Mouse (Mus musculus) fibroblast of lung, adult 2 months (primary cell): Measurements from ENCODE around the gene Hephl1.

ENCODE experiments used
- DNase-seq: peaks from one replicate; pipeline ENCODE4 v3.0.0-alpha.2; 2011; ENCODE audit warnings: low read depth

Gene Hephl1

GRCm38 (mm10) chr9:15017791-15018755 is 93.8 kb downstream of the Hephl1 start:
- no peak for DNase-seq

- DNase-seq = peak; percentile 39
Observed at GRCm38 (mm10) chr9:15015223-15015956, 96.5 kb downstream of the Hephl1 start.

DNA sequence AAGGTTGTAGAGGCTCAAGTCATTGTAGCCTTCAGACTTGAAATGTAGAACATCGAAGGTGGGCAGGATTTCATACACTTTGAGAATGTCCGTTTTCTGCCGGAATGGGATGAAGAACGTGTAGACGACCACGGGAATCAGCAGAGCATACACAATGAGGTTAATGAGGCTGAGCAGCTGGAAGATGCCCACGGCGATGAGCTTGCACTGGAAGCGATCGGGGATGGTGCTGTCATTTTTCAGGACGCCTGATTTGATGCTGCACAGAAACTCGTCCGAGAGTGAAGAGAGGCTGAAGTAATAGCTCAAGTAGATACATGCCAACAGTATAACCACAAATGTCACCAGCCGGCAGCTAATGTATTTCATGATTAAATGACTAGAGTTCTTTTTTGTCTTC is 104.3 kb downstream of the Hephl1 start:
- no peak for DNase-seq

DNA sequence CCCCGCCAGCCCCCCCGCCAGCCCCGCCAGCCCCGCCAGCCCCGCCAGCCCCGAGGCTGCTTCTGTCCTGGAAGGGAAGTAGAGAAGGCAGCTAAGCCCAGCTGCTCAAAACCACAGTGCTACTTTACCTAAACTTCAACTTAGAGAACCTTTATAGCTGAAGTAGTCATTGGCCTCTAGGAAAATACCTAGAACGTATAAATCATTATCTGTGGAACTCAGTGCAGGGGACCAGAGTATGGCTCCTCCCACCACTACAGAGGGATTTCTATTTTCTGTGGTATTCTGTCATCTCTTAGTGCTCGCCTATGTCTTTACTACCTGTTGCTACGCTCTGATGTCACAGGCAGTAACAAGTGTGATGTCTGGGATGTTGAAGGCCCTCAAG is 107.6 kb downstream of the Hephl1 start:
- no peak for DNase-seq

DNA sequence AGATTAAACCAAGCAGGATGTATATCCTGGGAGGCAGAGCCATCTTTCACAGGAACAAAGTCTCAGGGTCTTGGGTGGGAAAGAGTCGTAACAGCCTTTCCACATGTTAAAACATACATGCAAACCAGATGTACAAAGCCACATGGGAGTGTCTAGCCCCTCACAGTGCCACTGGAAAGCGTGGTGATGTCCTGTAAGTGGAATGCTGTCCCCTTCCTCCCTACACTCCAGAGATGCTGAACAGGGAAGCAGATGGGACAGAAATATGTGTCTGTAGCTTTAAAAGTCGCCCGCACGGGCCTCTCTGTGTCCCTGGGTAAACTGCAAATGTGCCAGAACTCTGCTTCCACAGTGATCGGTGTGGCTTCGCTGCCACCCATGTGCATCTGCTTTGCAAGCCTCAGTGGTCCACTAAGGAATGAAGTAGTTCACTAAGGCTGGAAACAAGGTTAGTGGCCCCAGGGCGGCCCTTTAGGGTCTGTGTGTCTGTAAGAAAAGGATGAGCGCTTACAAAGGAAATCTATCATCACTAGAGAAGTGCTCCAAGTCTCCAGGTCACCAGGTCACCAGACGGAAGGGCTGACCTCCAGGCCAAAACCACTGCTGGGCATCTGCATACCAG is 108.1 kb downstream of the Hephl1 start:
- DNase-seq = no peak

DNA sequence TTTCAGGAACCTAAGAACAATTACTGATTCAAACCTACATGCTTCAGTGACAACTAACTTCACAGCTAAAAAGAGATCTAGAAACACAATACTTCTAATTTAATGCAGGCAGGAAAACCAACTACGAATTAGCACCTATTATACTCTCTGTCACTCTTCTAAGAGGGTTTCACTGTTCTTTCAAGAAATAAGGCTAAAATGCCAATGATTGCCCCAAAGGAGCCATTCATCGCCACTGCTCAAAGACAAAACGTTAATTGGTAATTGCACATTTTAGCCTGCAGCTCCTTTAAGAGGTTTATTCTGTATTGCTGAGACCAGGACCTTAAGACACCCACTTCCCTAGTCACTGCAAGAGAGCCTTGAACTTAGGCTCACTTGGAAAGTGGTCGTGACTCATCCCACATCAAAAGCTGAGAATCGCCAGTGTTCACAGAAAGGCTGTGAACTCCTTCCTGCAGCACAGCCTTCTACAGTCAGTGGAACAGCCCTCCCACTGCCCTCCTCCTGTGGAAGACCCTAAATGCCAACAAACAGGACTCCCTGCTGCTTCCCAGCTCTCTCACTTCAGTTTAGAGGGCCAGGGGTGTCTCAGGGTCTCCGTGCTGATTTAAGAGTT is 108.8 kb downstream of the Hephl1 start:
- DNase-seq = no peak
